Mouse (Mus musculus) stomach, postnatal 0 days (tissue): ENCODE data around the gene 4930539E08Rik. TPM values are rescaled to one million over a fixed set of nuclear protein-coding genes. Genes with fewer than 3 reads are reported as not detected.

Experiments used
- ATAC-seq: fragments of 200-750 bp; cut with Nextera tagmentation; 2 replicates; pipeline ENCODE4 v1.8.0; 2017; ENCODE audit not compliant: low FRiP score, low TSS enrichment
- DNase-seq: peaks from one replicate; pipeline ENCODE4 v3.0.0-alpha.2; 2016; ENCODE audit warnings: low spot score
- H3K27ac ChIP-seq: fragments of 300-500 bp; sonication (generic); replicated peaks from 2 replicates; pipeline ENCODE4 v1.5.1; 2014; ENCODE audit warnings: mild to moderate bottlenecking, control low read depth
- H3K27me3 ChIP-seq: fragments of 300-500 bp; sonication (generic); 2 replicates; pipeline ENCODE4 v1.6.1; 2014; ENCODE audit warnings: low read length; ENCODE audit not compliant: control insufficient read depth, insufficient read depth
- H3K36me3 ChIP-seq: fragments of 300-500 bp; sonication (generic); 2 replicates; pipeline ENCODE4 v1.6.1; 2014; ENCODE audit warnings: low read length, mixed read lengths; ENCODE audit not compliant: control insufficient read depth, insufficient read depth
- H3K4me1 ChIP-seq: fragments of 300-500 bp; sonication (generic); replicated peaks from 2 replicates; pipeline ENCODE4 v1.6.1; 2014; ENCODE audit warnings: antibody characterized with exemption; ENCODE audit not compliant: control insufficient read depth, insufficient read depth
- H3K4me2 ChIP-seq: fragments of 300-500 bp; sonication (generic); replicated peaks from 2 replicates; pipeline ENCODE4 v1.6.1; 2014; ENCODE audit warnings: low read depth, mild to moderate bottlenecking, control low read depth, moderate library complexity
- H3K4me3 ChIP-seq: fragments of 300-500 bp; sonication (generic); 2 replicates; pipeline ENCODE4 v1.5.1; 2014; ENCODE audit warnings: low read depth, low read length, control low read depth
- H3K9ac ChIP-seq: fragments of 300-500 bp; sonication (generic); 2 replicates; pipeline ENCODE4 v1.6.1; 2014; ENCODE audit warnings: mild to moderate bottlenecking, low read length, control low read depth, mixed read lengths
- H3K9me3 ChIP-seq: fragments of 300-500 bp; sonication (generic); 2 replicates; pipeline ENCODE4 v1.6.1; 2016; ENCODE audit warnings: low read length; ENCODE audit not compliant: control insufficient read depth
- CTCF ChIP-seq: IDR thresholded peaks from 2 replicates; pipeline ENCODE4 v1.5.1; 2016; ENCODE audit warnings: antibody characterized with exemption, low read depth, mild to moderate bottlenecking, moderate library complexity
- EP300 ChIP-seq: optimal IDR thresholded peaks from 2 replicates; pipeline ENCODE3; 2016; ENCODE audit warnings: antibody characterized with exemption
- WGBS: fragments of 180-500 bp; shearing (Covaris S2); extraction: QIAGEN DNeasy Blood & Tissue Kit; methylation state at CpG from one replicate; pipeline ENCODE4 v1.1.7; 2014; 5-methylcytosine and 5-hydroxymethylcytosine counted together
- polyA plus RNA-seq: library from polyadenylated mRNA; unstranded; fragments of >200 nt; fragmentation: Nextera tagmentation; extraction: Ambion mirVana; gene quantifications from 2 replicates; pipeline ENCODE4 v1.2.1, GENCODE M21; 2015

4930539E08Rik gene
- polyA plus RNA-seq, 1 experiment from 2014 or later, result 2.2 TPM

GRCm38 (mm10) chr17:28950751-28951150 lies 35.6 kb upstream of the 4930539E08Rik start:
- Histone ChIP-seq H3K4me1 (no peaks in the 10 kb centered on the region), H3K27me3 (no peaks in the 10 kb centered on the region), H3K27ac (no peak overlapping the region), H3K9ac (no peak overlapping the region), H3K4me2 (no peak overlapping the region), H3K36me3 (no peaks in the 10 kb centered on the region), H3K9me3 (no peaks in the 10 kb centered on the region), H3K4me3 (no peak overlapping the region)
- TF ChIP-seq EP300, result no peak
- TF ChIP-seq CTCF, result no peak
- DNase-seq (no peak), ATAC-seq (no peak)
- 67% methylated on average over 4 of the region's 4 CpGs for WGBS

- H3K9ac ChIP-seq, result no peak overlapping the region
- no peaks in the 10 kb centered on the region for H3K9me3 ChIP-seq
- DNase-seq, result no peak
- TF ChIP-seq EP300 (no peak), CTCF (no peak)
- no peak overlapping the region for H3K4me2 ChIP-seq
- no peak for ATAC-seq
- 25% methylated on average over 4 of the region's 4 CpGs for WGBS
- H3K36me3 ChIP-seq, result no peaks in the 10 kb centered on the region
- no peak overlapping the region for H3K27ac ChIP-seq
- H3K27me3 ChIP-seq, result no peaks in the 10 kb centered on the region
- no peaks in the 10 kb centered on the region for H3K4me1 ChIP-seq
- H3K4me3 ChIP-seq, result no peak overlapping the region
Observed at GRCm38 (mm10) chr17:28948661-28949060, 33.5 kb upstream of the 4930539E08Rik start.

- TF ChIP-seq CTCF (peak; percentile 37), EP300 (no peak)
- no peak overlapping the region for H3K9ac ChIP-seq
- no peak overlapping the region for H3K4me2 ChIP-seq
- ATAC-seq, result no peak
- no peaks in the 10 kb centered on the region for H3K27me3 ChIP-seq
- DNase-seq, result no peak
- H3K36me3 ChIP-seq, result no peaks in the 10 kb centered on the region
- no peak overlapping the region for H3K4me3 ChIP-seq
- WGBS, result 93% methylated on average over 19 of the region's 19 CpGs
- no peaks in the 10 kb centered on the region for H3K4me1 ChIP-seq
- H3K9me3 ChIP-seq, result no peaks in the 10 kb centered on the region
- H3K27ac ChIP-seq, result no peak overlapping the region
Observed at GRCm38 (mm10) chr17:28947011-28947939, 32.2 kb upstream of the 4930539E08Rik start.

DNA sequence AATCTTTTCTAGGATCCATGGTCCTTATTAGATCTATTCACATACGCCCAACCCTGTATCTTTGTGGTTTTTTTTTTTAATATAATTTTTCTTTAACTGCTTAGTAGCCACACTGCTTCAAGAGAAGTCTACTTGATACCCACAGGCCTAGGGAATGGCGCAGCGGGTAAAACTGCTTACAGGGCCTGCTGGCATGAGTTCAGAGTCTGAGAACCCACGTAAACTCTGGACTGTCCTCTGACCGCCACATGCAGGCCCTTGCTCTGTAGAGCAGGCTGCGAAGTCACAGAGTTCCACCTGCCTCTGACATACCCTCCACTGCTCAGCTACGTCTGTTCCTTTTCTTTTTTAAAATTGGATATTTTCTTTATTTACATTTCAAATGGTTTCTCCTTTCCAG lies 29.4 kb upstream of the 4930539E08Rik start:
- H3K4me1 ChIP-seq, result no peaks in the 10 kb centered on the region
- no peaks in the 10 kb centered on the region for H3K36me3 ChIP-seq
- H3K4me2 ChIP-seq, result no peak overlapping the region
- H3K4me3 ChIP-seq, result no peak overlapping the region
- DNase-seq (no peak), ATAC-seq (no peak)
- TF ChIP-seq CTCF (no peak), EP300 (no peak)
- H3K9me3 ChIP-seq, result no peaks in the 10 kb centered on the region
- no peak overlapping the region for H3K27ac ChIP-seq
- no peak overlapping the region for H3K9ac ChIP-seq
- H3K27me3 ChIP-seq, result no peaks in the 10 kb centered on the region
- WGBS, result 83% methylated on average over 7 of the region's 7 CpGs

GRCm38 (mm10) chr17:28943740-28944139 lies 28.6 kb upstream of the 4930539E08Rik start, which contains the start of gene Pxt1:
Pxt1 (minus strand) TSS chr17:28943840.
- DNase-seq, result no peak
- H3K4me2 ChIP-seq, result no peak within 1 kb of the TSS
- H3K27me3 ChIP-seq, result no peaks in the 10 kb centered on the region
- no peaks in the 10 kb centered on the region for H3K36me3 ChIP-seq
- H3K27ac ChIP-seq, result no peak within 1 kb of the TSS
- no peak for TF ChIP-seq EP300
- TF ChIP-seq CTCF, result no peak
- WGBS, result 82% methylated on average over 7 of the region's 7 CpGs
- ATAC-seq, result no peak
- H3K9ac ChIP-seq, result no peak within 1 kb of the TSS
- no peak within 1 kb of the TSS for H3K4me3 ChIP-seq
- no peaks in the 10 kb centered on the region for H3K9me3 ChIP-seq
- no peaks in the 10 kb centered on the region for H3K4me1 ChIP-seq

DNA sequence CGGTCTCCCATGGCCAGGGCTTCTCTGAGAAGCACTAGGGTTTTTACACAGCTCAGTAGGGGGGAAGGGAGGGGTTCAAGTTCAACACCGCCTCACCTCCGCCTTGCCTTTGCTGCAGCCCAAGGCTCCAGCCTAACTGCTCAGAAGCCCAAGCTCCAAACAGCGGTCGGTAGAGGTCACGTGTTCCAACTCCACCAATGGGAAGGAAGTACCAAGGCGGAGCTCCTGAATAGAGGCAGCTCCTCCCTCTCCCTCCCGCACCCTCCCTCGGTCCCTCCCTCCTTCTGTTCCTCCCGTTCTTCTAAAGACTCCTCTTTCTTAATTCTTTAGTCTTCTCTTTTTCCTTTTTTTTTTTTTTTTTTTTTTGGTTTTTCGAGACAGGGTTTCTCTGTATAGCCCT lies 27.0 kb upstream of the 4930539E08Rik start:
- H3K9me3 ChIP-seq, result no peaks in the 10 kb centered on the region

More for the DNA sequence above, 27.0 kb upstream of the 4930539E08Rik start:
- ATAC-seq (no peak), DNase-seq (no peak)
- WGBS, result 73% methylated on average over 10 of the region's 11 CpGs
- no peak for TF ChIP-seq CTCF
- TF ChIP-seq EP300, result no peak
- Histone ChIP-seq H3K9ac (no peak overlapping the region), H3K4me3 (no peak overlapping the region), H3K27ac (no peak overlapping the region), H3K4me2 (no peak overlapping the region), H3K4me1 (no peaks in the 10 kb centered on the region), H3K27me3 (no peaks in the 10 kb centered on the region), H3K36me3 (no peaks in the 10 kb centered on the region)
